Mouse (Mus musculus) embryonic fibroblast, embryonic 13.5 days (primary cell): ENCODE data around the gene Mkrn3.

Experiments used
- CTCF ChIP-seq: IDR thresholded peaks from 2 replicates; pipeline ENCODE4 v1.5.1; 2011; ENCODE audit warnings: mild to moderate bottlenecking, control low read depth, low read length, moderate library complexity, borderline replicate concordance; ENCODE audit not compliant: insufficient read depth
- POLR2A ChIP-seq: IDR thresholded peaks from 2 replicates; pipeline ENCODE4 v1.6.1; 2011; ENCODE audit warnings: low read depth, mild to moderate bottlenecking, control low read depth, low read length, moderate library complexity

DNA sequence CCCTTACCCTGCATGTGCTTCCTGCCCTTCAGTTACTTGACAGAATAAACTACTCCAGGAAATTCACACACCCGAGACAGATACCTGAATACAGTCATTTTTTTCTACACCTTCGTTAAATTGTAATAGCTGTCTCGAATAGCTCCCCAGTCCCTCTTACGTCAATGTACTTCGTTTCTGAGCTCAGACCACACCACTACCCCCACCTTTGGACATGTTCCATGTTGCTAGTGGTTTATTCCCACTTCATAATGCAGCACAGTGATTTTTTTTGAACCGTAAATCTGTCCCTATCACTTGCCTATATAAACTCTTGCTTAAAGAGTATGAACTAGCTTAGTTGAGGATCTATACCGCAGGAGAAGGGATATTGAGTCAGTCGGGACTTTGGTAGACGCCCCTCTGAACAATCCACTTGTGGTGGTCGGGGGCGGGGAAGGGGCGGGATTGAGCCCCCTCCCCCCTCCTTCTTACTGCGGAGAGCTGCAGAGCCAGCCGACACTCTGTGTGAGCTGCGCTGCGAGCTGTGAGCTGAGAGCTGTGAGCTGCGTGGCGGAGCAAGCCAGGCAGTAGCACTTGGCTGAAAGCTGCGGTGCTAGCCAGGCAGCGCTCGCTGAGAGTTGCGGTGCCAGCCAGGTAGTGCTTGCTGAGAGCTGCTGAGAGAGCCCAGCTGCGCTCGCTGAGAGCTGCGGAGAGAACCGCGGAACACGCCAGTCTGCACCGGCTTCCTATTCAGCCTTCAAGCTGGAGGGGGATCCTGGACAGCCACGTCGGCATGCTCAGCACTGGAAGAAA, 43.2 kb downstream of the Mkrn3 start, which contains the start of gene Magel2:
- TF ChIP-seq CTCF: no peak
- no peak for TF ChIP-seq POLR2A
